Mouse (Mus musculus): ENCODE measurements around the gene Tex30. TPM values are rescaled to one million over a fixed set of nuclear protein-coding genes. Genes with fewer than 3 reads are reported as not detected.
"Not testable (repeated sequence)": the region's sequence is repeated elsewhere in the genome, so short reads cannot be mapped to it uniquely, and the experiment has no call there.

The Tex30 gene
- polyA plus RNA-seq, 1 experiment from 2014 or later: 36.0 TPM

DNA sequence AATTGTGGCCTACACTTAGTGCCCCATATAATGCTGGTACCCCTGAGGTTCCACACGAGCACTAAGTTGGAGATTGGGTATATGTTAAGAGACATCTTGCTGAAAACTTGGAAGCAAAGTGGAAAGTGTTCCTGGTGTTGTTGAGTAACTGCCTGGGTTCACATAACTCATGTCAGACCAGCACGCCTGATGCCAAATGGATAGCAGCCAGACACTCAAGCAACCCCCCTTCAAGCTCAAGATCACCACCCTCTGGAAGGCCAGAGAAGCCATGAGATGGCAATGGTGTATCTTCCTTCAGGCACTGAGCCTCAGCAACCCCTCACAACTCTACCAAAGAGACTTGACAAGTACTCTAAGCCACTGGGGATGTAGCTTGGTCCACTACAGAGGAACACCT is 55.7 kb downstream of the Tex30 start:
- WGBS: 54% methylated on average over 2 of the region's 2 CpGs
- ATAC-seq: no peak; the same call in 1 of the 2 replicates
- no peak overlapping the region for H3K27ac ChIP-seq (ENCODE audit: low read length)

DNA sequence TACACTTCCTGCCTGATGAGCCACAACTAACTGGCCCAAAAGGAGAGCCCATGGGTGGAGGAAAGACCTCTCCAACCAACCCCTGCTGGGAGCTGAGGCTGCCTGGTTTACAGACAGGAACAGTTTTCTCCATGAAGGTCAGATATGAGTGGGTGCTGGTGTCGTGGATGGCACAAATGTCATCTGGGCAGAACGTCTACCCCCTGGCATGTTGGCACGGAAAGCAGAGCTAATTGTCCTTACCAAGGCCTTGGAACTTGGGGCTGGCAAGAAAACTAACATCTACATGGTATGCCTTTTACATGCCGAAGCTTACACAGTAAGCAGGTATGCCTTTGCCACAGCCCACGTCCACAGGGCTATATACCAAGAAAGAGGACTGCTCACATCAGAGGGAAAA is 56.6 kb downstream of the Tex30 start:
- not testable (repeated sequence) for ATAC-seq; H3K9ac ChIP-seq (replicated peaks; ENCODE audit: low read depth); H3K4me2 ChIP-seq (replicated peaks; ENCODE audit: low read depth, low read length); H3K27ac ChIP-seq (ENCODE audit: low read length); DNase-seq (ENCODE audit: low spot score); H3K4me3 ChIP-seq (ENCODE audit: low read depth, low read length); H3K4me1 ChIP-seq (ENCODE audit: insufficient read depth, low read depth, low read length); H3K27me3 ChIP-seq (replicated peaks; ENCODE audit: insufficient read depth, low read length); H3K9me3 ChIP-seq (ENCODE audit: low read length); H3K36me3 ChIP-seq (ENCODE audit: insufficient read depth, low read length)
- WGBS: 73% methylated on average over 5 of the region's 5 CpGs

More for the DNA sequence above, 55.7 kb downstream of the Tex30 start:
- no peak overlapping the region for H3K4me2 ChIP-seq (replicated peaks; ENCODE audit: low read depth, low read length)
- H3K9ac ChIP-seq (replicated peaks; ENCODE audit: low read depth): no peak overlapping the region
- H3K4me3 ChIP-seq (ENCODE audit: low read depth, low read length): no peak overlapping the region
- peak; percentile 41 for DNase-seq (ENCODE audit: low spot score)
- H3K9me3 ChIP-seq (ENCODE audit: low read length): no peaks in the 10 kb centered on the region
- H3K36me3 ChIP-seq (ENCODE audit: insufficient read depth, low read length): no peaks in the 10 kb centered on the region
- no peak for TF ChIP-seq EP300 (IDR thresholded peaks at IDR 0.05)
- peak; percentile 39 for TF ChIP-seq CTCF (IDR thresholded peaks at IDR 0.05)
- H3K4me1 ChIP-seq (ENCODE audit: insufficient read depth, low read depth, low read length): no peaks in the 10 kb centered on the region
- no peaks in the 10 kb centered on the region for H3K27me3 ChIP-seq (replicated peaks; ENCODE audit: insufficient read depth, low read length)

DNA sequence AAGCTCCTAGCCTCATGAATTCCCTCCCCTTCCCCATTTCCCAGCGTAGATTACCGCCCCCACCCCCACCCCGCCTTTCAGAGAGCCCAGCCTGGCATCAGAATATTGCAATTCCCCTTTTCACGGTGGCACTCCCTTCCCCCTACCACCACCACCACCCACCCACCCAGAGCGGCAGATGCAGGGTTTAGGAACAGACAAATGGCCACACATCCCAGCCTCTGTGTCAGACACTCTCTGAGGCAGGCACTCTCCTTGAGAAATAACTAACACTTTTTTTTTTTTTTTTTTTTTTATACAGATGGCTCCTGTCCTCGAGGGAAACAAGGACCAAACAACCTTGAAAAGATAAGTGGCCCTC is 59.7 kb downstream of the Tex30 start:
- WGBS: 10% methylated on average over 6 of the region's 6 CpGs
- no peaks in the 10 kb centered on the region for H3K36me3 ChIP-seq (ENCODE audit: insufficient read depth, low read length)
- peak overlapping the region; percentile 35 for H3K4me3 ChIP-seq (ENCODE audit: low read depth, low read length)
- DNase-seq (ENCODE audit: low spot score): no peak
- H3K4me1 ChIP-seq (ENCODE audit: insufficient read depth, low read depth, low read length): no peaks in the 10 kb centered on the region
- no peak overlapping the region for H3K27ac ChIP-seq (ENCODE audit: low read length)
- no peak overlapping the region for H3K9ac ChIP-seq (replicated peaks; ENCODE audit: low read depth)
- H3K4me2 ChIP-seq (replicated peaks; ENCODE audit: low read depth, low read length): peak overlapping the region; percentile 67
- no peak for ATAC-seq
- H3K9me3 ChIP-seq (ENCODE audit: low read length): no peaks in the 10 kb centered on the region
- no peaks in the 10 kb centered on the region for H3K27me3 ChIP-seq (replicated peaks; ENCODE audit: insufficient read depth, low read length)
- TF ChIP-seq CTCF (IDR thresholded peaks at IDR 0.05) (no peak), EP300 (IDR thresholded peaks at IDR 0.05) (no peak)

DNA sequence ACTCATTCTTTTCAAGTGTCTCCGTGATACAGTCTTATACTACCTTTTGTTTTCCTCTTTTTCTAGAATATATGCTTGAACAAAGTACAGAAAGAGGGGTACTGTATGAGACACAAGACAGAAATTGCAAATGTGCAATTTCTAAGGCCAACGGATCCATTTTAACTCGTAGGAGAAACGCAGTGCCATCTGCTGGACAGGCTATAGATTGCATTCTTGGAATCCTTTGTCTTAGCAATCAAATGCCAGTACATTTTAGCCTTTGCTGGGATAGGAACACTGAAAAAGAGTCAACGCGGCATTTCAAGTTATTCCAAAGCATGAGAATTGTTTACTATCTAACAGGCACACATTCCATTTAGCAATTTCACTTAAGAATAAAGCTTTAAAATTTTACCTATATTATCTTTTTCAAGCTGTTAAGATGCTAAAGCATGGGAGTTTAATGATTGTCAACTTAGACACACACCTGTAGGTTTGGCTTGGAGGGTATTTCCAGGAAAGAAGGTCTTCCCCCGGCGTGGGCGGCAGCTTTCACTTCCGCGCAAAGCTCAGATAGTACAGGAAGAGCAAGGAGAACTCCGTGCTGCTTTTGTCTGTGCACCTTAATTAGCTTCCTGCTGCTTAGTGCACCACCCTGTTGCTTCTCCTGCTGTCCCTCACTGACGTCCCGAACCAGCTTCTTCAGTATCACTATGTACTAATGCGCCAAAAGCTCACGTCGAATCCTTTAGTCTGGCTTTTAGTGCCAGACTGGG is 60.3 kb downstream of the Tex30 start:
- TF ChIP-seq CTCF (IDR thresholded peaks at IDR 0.05) (peak; percentile 87), EP300 (IDR thresholded peaks at IDR 0.05) (no peak)
- Histone ChIP-seq H3K4me1 (ENCODE audit: insufficient read depth, low read depth, low read length) (no peaks in the 10 kb centered on the region), H3K36me3 (ENCODE audit: insufficient read depth, low read length) (no peaks in the 10 kb centered on the region), H3K9ac (replicated peaks; ENCODE audit: low read depth) (no peak overlapping the region), H3K4me2 (replicated peaks; ENCODE audit: low read depth, low read length) (peak overlapping the region; percentile 67), H3K4me3 (ENCODE audit: low read depth, low read length) (peak overlapping the region; percentile 35), H3K9me3 (ENCODE audit: low read length) (no peaks in the 10 kb centered on the region), H3K27me3 (replicated peaks; ENCODE audit: insufficient read depth, low read length) (no peaks in the 10 kb centered on the region), H3K27ac (ENCODE audit: low read length) (no peak overlapping the region)
- ATAC-seq (peak; percentile 46), DNase-seq (ENCODE audit: low spot score) (peak; percentile 83)
- WGBS: under 1% methylated on average over 17 of the region's 17 CpGs

Other genes starting within 250 kb of the Tex30 start
- gene Tpp2, start 168.8 kb downstream of the Tex30 start, polyA plus RNA-seq (2015; fragmentation: Nextera tagmentation; extraction: Ambion mirVana): 28.0 and 30.1 TPM in 2 replicates
- 0.30 and 0.38 TPM in 2 replicates for gene Mettl21c, start 82.4 kb downstream of the Tex30 start, polyA plus RNA-seq (2015; fragmentation: Nextera tagmentation; extraction: Ambion mirVana)
- 0.04 TPM in 1 of 2 replicates, not detected in the other for gene Gm8251, start 40.5 kb downstream of the Tex30 start, polyA plus RNA-seq (2015; fragmentation: Nextera tagmentation; extraction: Ambion mirVana)
- 26.5 and 29.0 TPM in 2 replicates for gene Kdelc1, start 16.4 kb upstream of the Tex30 start, polyA plus RNA-seq (2015; fragmentation: Nextera tagmentation; extraction: Ambion mirVana)
- gene Bivm, start 16.5 kb upstream of the Tex30 start, polyA plus RNA-seq (2015; fragmentation: Nextera tagmentation; extraction: Ambion mirVana): 8.5 and 8.6 TPM in 2 replicates
- 15.1 and 16.7 TPM in 2 replicates for gene Ercc5, start 45.3 kb upstream of the Tex30 start, polyA plus RNA-seq (2015; fragmentation: Nextera tagmentation; extraction: Ambion mirVana)
- 6.4 and 13.2 TPM in 2 replicates for gene Mettl21e, start 116.5 kb upstream of the Tex30 start, polyA plus RNA-seq (2015; fragmentation: Nextera tagmentation; extraction: Ambion mirVana)

All from lung, postnatal 0 days (tissue).